Mouse (Mus musculus) gastrocnemius, postnatal 4 days (tissue): ENCODE results near the gene Arl15. TPM values are rescaled to one million over a fixed set of nuclear protein-coding genes. Genes with fewer than 3 reads are reported as not detected.

Source experiments
- DNase-seq, 2 experiments: peaks; one replicate each; pipeline ENCODE4 v3.0.0; 2021 to 2022; ENCODE audit warnings: low spot score in 2 of 2, mixed read lengths in 2 of 2
- total RNA-seq, 2 experiments: library from RNA; stranded (reverse); gene quantifications; 2 replicates each; pipeline ENCODE4 v1.2.3; 2021

Arl15 gene
- total RNA-seq, 2 experiments from 2014 or later: 12.3 to 13.2 TPM

DNA sequence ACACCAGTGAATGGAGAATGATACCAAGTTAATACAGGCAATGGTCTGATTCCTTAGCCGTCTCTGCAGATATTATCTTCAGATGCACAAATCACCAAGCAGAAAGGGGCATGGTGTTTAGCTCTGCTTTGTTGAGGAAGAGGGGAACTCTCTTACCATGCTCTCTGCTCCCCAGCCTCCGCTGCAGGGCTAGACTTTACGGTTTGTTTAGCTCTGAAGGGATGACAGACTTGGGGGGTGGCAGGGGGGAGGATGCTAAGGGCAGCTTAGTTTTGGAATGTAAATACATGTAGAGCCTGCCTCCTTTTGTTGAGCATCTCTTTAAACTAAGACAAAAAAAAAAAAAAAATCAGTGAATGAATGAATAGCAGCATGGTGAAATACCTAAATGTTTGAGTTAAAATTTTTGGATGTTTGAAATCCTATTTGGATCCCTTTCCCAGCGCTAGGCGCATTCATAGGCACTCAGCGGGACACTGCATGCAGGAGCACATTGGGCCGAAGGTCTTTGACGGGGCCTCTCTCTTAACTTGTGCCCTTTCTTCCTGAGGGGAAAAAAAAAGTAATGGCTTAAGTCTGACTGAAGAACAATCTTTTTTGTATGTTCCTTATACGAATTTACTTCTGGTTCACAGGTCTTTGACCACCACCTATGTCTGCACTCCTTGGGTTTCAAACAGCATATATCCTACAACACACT, 257.0 kb downstream of the Arl15 start:
- no peak for DNase-seq

DNA sequence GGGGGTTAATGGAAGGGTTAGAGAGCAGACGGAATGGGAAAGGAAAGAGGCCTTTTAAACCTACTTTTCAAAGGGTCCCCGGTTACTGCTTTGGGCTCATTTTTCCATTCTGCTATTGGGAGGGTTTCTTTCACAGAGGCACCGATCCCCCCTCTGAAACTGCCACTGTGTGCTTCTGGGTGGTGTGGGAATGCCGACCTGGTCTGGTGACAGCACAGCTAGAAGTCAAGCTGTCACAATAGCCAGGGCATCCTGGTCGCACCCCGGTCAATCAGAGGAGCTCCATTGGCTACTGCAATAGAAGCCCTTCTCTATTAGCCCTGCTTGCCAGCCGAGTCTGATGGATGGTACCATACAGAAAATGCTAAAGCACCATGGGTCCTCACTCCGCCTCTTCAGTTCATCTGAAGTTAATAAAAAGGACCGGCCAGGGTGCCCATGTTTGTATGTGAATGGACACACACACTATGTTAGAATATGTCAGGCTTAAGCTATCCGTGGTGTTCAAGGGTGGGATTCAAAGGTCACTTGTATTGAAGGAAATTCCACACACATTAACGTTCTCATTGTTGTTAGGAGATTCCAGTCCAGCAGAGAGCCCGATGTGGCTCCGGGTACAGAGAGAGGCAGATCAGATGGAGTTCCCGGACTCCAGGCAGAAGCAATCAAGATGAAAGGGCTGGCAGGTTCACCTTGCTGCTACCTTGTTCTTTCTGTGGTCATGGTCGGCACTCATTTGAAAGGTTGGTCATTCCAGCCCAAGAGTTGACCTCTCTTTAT, 258.3 kb downstream of the Arl15 start:
- DNase-seq: no peak

DNA sequence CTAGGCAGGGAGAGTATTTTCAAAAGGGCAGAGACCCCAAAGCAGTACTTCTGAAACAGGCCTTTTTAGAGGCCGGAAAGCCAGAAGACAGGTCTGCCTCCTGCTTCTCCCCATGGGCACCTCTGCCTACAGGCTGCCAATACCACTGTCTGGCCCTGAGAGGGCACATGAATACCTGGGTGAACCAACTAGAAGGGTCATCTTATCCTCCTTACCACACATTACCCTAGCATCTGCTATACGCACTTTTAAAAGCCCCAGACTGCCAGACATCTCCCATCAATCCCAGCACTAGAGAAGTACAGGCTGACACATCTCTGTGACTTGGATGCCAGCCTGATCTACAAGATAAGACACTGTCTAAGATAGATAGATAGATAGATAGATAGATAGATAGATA, 259.0 kb downstream of the Arl15 start:
- DNase-seq: no peak

DNA sequence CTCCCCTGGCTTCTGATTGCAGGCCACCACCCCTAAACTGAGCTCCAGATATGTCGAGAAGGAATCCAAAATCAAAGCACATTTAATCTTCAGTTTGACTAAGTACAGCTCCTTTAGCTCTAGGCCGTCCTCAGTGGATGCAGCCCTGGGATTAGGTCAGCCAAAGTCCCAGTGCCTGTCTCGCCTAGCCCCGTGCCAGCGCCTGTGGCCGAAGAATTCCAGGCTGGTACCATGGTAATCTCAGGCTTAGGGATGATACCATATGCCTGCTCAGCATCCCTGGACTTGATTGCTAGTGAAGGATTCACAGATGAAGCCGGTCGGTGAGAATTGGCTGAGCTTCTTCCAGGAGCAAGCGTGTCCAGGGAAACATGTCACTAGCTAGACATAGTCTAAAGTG, 261.4 kb downstream of the Arl15 start:
- DNase-seq: no peak

DNA sequence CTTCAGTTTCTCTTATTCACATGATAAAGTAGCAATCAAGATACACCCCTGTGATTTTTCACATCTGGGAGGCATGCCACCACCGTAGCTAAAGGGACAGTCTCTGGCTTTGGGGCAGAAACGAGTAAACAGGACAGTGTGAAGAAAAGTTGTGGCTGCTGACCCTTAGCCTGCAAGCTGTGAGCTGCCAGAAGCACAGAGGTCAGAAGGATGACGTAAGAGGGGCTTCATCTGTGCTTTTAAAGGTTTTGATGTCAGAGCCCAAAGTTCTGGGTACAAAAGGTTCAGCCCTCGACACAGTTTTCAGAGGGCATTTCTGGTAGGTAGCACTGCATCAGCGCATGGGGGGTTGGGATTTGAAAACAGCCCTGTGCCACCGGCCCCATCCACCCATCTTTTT, 266.0 kb downstream of the Arl15 start:
- no peak for DNase-seq

DNA sequence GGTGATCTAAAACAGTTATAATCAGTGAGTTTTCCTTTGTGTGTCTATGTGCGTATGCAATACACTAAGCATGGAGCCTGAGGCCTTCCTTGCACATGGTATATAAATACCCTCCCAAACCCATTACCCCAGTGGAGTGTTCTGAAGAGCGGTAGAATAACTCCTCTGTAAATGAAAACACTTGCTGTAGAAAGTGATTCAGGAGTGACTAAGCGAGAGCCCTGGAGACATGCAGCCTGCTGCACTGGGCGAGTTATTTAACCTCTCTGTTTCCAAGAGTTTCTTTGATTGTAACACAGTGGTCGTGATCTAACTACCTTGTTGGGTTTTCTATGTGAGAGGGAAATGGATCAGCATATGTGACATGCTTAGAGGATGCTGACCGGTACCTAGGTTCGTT, 266.9 kb downstream of the Arl15 start:
- DNase-seq: no peak

DNA sequence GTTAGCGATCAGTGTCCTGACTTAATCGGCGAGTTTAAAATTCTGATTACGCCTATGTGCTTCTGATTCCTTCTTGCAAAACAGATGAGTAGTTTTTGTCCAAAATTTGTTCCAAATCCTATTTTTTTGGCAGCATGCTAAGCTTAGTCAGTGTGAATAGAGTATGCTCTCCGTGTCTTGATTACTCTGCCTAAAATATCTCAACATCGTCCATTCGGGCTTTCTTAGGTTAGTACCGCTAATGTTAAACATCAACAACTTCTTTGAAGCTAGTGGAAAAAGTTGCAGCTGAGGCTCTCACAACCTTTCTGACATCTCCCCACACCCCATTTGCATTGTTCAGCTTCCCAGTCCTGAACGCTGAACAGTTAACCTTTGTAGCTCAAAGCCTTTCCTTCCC, 269.8 kb downstream of the Arl15 start:
- no peak for DNase-seq

DNA sequence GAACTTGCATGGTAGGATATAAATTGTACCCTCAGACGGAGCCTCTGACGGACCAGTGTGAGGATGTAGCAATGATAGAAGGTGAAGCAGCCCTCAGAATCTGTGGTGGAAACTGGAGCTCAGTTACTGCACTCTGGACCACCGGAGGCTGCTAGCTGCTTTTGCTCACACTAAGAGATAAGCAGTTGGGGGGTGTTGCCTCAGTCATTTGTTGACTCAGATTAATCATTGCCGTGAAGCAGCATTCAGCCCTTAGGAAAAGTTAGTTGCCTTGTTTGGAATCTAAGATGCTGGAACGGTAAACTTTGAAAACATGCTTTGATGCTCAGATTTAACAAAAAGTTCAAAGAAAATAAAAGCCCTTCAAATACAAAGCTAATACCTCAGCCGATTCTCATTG, 270.7 kb downstream of the Arl15 start:
- DNase-seq: no peak

DNA sequence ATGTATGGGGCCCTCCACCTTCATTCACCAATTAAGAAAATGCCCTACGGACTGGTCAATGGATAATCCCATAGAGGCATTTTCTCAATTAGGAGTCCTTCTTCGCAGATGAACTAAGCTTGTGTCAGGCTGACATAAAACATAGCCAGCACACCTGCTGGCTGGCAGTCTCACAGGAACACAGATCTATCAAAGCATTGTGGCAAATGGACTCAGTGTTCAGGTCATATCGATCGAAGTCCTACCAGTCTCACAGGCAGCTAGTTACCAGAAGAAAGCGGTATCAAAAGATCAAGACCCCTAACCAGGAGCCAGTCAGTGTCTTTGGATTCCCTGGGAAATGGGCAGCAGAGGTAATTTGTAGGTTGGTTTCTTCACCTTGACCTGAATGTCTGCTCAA, 274.1 kb downstream of the Arl15 start:
- DNase-seq: no peak

DNA sequence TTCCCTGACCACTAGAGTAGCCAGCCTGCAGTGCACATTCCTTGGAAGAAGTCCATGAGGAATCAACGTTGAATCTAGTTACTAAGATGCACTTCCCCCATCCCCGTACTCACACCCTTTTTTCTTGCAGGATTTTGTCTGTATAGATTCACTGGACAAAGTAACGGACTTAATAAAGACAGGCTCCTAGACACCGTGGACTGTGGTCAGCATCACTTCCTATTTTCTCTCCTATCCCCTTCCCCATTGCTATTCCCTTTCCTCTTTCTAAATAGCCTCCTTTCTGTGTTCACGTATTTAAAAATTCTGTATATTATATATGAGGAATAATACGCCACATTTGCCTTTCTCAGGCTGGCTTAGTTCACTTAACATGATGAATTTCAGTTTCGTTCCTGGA, 277.1 kb downstream of the Arl15 start:
- no peak for DNase-seq

DNA sequence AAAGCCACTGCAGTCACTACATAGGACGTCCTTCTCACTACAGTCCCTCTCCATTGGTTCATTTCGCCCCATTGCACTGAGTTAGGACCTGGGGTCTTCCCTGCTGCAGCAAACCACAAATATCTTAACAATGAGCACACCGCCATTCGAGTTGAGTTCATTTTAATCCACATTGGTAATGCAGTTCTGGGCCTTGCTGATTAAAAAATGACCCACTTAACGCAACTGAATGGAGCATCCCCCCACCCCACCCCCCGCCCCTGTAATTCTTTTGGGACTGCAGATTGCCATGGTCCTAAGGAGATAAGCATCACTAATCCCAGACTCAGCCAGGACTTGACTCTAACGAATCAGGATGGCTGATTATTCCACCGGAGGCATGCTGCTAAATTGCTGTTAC, 280.2 kb downstream of the Arl15 start:
- DNase-seq: no peak

DNA sequence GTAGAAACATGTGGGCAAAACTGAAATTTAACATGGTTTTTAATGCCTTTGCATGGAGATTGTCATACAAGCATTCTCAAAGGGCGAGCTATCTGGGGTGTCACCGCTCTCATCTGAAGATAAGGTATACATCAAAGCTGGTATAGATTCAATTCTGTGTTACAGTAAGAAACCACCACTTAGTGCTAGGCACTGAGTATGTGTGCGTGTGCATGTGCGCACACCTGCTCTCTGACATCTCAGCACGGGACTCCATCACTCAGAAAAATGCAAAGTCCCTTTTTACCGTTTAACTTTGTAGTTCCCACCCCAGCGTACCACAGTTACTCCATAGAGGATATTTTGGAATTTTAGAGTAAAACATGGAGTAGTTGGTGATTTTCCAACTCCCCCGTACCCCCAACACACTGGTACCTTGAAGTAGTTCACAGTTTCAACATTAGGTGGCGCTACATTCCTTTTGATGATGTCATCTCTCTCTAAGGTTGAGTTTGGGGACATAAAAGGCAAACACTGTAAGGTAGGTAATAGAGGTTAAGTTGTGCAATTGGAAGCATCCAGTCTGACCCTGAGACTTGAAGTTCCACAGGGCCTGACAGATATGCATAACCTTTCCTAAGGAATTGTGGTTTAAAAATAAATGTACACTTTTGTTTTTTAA, 281.5 kb downstream of the Arl15 start:
- no peak for DNase-seq

DNA sequence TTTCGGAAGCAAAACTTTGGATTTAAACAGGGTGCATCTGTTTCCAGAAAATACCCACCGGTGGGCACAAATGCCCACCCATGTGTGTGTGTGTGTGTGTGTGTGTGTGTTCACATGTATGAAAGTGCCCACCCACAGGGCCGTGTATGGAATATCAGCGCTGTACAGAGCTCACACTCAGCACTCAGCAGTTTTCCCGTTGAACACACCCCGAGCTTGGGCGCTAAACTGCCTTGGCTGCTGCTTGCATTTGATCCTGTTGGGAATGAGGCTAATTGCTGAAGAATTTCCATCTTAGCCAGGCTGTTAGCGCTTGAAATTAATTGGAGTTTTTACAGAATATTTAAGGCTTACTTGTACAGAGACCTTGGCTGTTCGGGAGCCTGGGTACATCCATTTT, 282.9 kb downstream of the Arl15 start:
- no peak for DNase-seq

DNA sequence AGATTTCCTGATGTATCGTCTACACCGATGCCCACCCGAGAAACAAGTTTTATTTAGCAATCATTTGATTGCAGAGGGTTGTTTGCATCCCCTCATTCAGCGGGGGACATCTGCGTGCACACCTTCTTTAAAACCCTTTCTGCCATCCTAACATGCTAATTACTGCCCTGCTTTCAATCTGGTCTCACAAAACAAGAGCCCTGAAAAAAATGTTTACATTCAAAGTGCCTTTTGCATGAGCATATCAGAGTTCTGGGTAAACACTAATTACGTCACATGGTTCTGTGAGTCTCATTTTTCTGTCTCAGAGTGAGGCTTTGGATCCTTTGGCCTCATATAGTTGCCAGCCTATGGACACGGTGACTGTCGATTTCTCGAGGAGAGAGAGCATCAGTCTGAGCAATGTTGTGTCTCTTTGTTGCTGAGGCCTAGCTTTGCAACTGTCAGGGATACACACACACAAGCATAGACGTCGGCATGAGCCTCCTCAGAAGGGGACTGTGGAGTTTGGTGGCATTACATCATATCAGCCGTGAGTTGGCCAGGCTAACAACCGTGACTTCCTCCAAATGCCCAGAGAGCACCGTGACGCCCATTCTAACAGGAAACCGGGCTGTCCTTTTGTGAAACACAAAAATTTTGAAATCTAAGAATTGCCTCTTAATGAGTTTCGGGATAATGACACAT, 283.4 kb downstream of the Arl15 start:
- DNase-seq: no peak

DNA sequence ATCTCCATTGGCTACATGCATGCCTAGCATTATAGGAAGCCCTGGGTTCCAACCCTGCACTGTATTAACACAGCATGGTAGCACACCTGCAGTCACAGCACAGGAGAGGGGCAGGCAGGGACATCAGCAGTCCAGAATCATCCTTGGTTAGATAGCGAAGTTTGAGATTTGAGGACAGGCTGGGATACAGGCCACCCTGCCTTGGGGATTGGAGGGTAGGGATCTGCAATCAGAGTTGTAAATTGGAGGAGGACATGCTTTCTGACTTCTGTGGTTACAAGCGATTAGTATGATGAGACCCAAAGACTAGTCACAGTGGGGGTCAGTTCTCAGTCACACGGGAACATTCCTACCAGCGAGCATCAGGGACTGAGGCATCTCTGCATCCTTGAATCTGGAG, 284.5 kb downstream of the Arl15 start:
- DNase-seq: no peak

DNA sequence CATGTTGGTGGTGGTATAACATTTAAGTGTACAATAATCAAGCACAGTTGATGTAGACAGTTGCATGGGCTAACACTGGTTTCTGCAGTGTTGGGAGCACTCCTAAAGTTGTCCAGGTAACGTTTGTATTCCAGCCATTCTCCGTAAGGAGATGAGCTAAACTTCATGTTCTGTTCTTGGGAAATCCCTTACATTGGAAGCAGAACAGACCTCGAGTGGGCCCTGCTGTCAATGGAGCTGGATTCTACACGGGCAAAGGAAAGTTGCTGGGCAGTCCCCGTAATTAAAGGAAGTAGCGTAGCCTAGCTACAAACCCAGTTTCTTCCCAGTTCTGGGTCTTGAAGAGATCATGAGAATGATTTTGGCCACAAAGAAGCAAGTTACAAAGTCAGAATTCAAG, 285.4 kb downstream of the Arl15 start:
- DNase-seq: no peak

DNA sequence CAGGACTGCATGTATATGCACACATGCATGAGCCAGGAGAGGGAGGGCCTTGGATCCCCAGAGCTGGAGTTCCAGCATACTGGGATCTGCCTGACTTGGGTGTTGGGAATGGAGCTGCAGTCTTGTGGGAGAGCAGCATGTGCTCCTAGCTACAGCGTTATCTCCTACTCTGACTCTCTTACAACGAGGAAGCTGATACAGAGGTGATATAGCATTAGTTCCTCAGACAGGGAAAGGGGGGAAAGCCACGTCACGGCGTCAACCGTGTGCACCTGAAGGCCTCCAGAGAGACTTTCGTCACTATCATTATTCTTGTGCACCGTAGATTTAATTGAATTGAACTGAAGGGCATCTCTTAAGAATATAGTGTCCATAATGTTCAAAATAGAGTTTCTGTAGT, 286.2 kb downstream of the Arl15 start:
- no peak for DNase-seq

DNA sequence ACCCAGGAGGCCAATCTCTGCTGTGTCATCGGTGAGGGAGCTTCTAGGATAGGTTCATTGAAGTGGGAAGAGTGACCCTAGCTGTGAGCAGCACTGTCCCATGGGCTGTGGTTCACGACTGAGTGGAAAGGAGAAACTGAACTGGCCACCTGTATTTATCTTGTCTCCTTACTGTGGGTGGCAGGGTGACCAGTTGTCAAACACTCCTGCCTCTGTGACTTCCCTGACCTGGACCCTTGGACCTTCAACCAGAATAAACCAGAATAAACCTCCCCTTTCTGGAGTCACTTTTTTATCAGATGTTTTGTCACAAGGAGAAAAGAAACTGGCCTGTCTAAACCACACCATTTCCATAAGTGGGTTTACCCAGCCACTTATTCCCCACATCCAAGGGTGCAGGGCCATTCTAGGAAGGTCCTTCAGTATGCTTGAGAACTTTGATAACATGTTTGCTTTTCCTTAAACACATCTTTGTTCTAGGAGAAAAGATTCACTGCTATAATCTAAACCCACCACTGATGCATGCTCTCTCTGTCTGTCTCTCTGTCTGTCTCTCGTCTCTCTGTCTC, 289.3 kb downstream of the Arl15 start:
- DNase-seq: no peak

DNA sequence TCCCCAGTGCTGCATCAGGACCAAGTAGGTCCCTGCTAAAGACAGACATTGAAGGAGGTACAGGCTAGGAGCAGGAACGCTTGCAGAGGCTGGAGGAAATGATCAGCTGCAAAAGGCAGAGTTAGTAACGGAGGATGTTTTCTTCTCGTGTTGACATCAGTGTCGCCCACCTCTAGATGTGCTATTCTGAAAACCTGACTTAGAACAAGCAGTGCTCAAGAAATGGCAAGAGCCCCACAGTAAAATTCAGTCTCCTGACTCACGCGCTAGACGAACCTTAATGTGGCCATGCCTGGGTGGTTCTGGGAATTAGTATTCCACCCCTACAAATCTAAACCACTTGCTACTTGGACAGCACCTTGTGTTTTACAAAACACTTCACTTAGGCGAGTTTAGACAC, 291.1 kb downstream of the Arl15 start:
- no peak for DNase-seq

DNA sequence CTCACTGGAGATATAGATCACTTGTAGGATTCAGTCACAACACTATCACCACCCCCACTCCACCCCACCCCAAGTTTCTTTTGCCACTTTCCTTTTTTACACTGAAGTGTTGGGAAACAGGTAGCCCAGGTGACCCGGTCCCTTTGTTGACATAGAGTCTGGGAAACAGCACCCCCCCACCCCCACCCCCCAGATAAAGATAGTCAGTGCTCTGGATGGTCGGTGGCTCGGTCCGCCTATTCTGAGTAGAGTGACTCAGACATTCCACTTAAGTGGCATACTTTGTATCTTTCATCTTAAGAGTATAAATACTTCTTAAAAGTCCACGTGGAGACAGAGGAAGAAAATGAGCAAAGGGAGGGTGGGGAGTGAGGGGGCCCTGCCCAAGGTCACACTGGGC, 292.0 kb downstream of the Arl15 start:
- no peak for DNase-seq

DNA sequence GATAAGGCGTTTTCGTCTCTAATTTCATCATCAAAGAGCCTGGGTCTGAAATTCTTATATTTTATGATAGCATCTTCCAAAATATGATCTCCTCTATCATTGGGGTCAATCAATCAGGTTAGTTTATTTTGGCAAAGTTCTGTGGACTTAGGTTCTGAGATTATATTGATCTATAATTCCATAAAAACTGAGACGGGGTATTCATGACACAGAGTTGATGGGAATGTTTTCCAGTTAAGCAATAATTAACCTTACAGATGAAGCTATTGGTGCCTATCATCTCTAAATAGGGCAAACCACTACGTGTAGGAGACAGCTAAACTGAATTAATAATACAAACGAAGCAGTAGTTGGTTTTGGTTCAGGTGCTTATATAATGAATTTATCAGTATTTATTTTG, 292.5 kb downstream of the Arl15 start:
- no peak for DNase-seq
